Mouse (Mus musculus) layer of hippocampus, adult 8-10 months (tissue): ENCODE measurements around the gene Smco2. TPM values are rescaled to one million over a fixed set of nuclear protein-coding genes. Genes with fewer than 3 reads are reported as not detected.
A peak's percentile ranks its signal among the peaks of the same experiment; 100 is the strongest.

Source experiments
- DNase-seq, 2 experiments: peaks; one replicate each; pipeline ENCODE4 v3.0.0; 2022; ENCODE audit warnings: low spot score in 2 of 2
- total RNA-seq, 4 experiments: library from RNA; stranded (reverse); gene quantifications; 2 replicates each; pipeline ENCODE4 v1.2.4; 2022

Gene Smco2
- not detected for total RNA-seq

DNA sequence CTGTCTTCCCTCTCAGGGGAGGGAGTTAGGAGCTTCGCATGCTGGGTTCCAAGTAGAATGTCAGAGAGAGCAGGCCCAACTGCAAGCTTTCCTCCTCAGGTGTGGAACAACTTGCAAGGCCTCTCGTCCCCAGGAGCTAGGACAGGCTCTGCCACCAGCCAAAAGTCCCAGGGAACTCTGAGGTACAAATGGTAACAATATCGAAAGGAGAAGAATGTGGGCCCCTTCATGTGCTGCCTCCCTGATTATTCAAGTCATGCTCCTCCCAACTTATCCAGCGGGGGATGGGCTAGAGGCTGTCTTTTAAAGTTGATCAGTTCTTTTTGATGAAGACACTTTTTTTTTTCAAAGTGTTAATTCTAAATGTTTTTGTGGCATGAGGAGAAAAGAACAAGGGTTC lies at the start of gene Smco2:
Smco2 (plus strand) TSS at position 55 of the 400 bp plus-strand sequence.
- no peak for DNase-seq

DNA sequence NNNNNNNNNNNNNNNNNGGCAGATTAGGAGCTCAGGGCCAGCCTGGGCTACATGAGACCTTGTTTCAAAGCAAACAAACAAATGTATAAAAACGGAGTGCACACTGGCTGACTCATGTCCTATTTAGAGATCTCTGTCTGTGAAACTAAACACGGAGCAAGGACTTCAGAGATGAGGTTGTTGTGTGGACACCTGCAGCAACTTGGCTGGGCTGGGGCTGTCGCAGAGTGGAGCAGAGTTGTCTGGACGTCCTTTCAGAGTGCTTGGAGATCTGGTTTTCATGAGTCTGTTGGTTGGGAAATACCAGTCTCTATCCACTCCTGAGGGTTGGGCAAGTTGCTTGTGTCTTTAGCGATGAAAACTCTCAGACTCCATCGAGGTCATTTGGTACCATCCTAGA lies 39.9 kb upstream of the Smco2 start:
- DNase-seq, result no peak

DNA sequence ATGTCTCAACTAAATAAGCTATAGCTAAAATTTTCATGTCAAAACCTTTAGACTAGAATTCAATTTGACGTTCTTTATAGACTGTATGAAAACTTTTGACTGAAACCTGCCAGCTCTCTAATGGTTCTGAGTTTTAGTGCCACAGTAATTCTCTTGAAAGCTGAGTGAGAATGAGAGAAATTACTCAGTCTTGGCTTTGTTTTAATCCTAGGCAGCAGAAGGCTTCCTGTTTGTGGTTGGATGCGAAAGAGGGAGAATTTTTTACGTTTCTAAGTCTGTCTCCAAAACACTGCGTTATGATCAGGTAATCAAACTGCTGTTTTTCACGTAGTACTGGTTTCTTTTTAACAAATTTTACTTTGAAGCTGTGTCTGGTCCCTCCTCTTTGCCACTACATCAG lies 36.9 kb upstream of the Smco2 start:
- no peak for DNase-seq

DNA sequence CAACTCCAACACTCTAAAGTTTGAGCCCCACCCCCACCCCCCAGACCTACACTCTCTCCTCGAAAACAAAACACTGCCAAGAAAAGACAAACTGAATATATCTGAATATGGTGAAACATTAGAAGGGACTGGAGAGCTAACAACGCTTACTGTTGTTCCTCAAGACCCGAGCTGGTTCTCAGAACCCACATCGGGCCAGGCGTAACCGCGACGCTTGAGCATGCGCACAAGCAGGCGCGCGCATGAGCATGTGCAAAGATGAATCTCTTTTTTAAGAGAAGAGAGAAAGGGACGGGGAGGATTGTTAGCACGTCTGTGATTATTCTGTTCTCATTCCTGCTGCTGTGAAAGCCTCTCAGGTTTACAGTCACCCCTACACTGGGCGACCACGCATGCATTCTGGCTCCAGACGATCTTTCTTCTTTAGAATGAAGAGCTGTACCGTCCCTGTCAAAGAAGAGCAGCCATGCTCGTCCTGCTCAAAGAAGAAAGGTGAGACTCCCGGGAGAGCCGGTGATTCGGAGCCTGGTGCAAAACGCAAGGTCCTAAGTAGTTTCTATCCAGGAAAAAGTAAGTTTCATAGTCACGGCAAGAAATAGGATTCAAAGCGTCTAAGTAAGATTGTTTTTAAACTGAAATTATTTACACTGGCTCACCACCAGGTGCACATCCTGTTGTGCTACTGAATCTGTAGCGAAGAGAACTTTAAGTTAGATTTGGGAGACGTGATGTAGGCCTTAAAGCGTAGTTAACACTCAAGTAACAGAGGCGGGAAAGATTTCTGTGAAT lies 29.5 kb upstream of the Smco2 start:
- no peak for DNase-seq

DNA sequence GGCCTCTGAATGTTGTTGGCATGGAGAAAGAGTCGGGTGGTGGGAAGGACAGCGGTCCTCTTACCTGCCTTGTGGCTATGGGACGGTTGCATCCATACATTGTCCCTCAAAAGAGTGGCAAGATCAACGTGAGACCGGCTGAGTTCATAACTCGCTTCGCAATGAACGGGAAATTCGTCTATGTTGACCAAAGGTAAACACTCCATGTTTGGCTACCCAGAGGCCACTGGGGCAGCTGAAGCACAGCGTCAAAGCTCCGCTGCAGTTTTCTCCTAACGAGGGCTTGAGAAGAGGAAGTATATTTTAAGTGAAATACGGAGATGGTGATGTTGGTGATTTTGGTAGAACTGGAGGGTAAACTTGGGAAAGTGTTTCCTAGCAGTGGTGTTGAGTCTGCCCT lies 27.9 kb upstream of the Smco2 start:
- no peak for DNase-seq

DNA sequence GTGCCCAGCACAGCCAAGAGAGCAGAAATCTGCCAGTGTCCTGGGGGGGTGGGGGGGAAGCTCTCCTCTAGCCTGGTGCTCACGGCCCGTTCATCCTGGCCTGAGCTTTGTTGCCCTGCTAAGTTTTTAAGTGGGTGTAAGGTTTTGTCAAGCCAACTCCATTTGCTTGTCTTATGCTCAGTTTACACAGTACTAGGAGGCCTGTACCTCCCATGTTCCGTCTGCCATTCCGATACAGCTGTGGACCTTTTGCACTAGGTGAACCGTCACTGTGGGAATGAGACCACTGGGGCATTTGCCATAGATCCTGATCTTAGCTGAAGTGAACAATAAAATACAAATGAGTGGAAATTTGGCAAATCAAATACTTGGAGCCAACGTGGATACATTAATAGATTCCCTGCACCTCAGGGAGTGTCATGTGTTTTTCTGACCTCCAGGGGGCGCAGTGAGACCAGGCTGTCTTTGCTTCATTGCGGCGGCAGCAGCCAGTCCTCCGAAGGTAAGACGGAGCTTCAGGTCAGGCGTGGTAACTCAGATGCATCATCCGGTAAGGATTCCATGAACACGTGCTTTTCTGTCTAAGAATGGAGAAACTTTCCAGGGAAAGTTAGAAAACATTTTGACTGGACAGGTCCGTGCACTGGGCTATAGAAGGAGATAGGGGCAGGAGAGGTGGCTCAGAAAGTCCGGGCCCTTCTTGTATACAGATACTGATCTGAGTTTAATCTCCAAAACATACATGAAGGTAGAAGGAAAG lies 25.0 kb upstream of the Smco2 start:
- DNase-seq, result peak in 1 of 2 experiments; percentile 58

DNA sequence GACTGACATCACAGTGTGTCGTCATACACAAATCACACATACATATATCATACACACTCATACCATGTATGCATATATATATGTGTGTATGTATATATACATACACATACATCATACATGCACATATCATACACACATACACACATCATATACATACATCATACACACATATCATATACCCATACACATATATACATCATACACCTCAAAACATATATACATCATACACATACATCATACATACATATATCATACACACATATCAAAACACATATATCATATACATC lies 24.5 kb upstream of the Smco2 start:
- no peak for DNase-seq

DNA sequence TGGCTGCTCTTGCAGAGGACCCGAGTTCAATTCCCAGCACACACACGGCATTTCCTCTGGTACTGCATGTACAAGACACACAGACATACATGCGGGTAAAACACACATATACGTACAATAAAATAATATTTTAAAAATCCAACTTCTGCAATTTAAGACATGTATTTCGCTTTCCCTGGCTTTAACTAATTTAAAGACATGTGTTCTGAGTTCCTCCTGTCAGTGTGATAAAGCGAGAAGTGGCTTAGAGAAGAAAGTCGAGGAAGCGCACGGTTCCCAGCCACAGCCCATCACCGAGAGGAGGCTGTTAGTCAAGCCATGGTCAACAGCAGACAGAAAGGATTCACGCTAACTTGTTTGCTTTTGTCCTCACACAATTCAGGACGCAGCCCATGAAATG lies 18.6 kb upstream of the Smco2 start:
- DNase-seq, result no peak

DNA sequence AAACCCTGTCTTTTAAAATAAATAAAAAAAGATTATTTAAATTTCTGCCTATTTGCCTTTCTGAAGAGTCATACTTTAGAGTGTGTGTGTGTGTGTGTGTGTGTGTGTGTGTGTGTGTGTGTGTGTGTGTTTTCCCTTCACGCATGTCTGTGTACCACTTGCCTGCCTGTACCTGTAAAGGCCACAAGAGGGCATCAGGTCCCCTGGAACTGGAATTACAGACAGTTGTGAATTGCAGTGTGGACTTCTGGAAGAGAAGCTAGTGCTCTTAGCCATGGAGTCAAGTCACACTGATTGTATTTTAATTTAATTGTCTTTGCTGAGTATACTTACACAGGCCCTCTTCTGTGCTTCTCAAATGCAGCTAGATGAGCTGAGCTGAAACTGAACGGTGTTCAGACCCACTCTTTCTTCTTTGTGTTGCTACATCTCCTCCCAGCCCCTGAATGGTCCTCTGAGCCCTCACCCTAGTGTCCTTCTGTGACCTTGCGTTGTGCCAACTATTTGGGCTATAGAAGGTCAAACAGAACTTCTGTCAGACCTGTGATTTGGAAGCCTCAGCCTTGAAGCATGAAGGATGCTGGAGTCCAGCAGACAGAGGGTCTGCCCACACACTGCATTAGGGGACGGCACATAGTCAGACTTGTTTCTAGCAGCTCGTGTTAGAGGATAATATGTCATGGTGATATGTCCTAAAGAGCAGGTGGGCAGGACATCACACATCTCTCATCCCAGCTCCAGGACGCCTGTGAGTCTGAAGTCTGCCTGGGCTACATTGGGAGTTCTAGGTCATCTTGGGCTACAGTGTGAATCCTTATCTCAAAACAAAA lies 16.2 kb upstream of the Smco2 start:
- peak in 1 of 2 experiments; percentile 44 for DNase-seq

DNA sequence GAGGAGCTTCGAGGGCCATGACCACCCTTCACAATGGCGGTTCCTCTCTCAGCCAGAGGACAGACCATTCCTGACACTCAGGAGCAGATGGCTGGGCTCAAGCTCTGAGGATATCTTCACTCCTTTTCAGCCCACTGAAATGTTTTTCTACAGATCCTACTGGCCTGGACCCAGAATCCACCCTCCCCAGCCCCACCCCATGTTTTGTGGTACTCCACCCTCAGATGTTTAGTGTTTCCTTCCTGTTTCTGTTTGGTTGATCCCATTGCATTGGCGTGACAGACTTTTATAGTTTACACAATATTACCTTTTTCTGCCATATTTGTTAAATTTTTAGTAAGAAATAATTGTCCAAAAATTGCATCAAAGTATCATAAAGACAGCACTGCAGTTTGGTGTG lies 15.6 kb upstream of the Smco2 start:
- no peak for DNase-seq

DNA sequence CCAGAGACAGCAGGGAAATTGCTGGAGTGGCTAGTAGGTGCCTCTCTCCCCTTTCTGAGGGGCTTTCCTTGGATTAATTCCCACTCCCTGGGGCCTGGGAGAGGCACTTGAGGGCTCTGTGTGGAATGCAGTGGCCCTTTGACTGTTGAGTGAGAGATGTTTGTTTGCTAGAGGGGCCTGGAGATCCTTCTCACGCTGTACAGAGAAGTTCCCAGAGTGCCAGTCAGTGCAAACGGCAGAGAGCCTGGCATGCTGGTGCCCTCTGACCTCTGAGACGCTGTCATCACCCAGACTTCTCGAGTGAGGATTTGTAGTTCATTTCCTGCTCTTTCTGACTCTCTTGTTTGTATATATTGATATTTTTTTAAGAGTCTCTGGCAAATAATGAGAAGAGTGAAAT lies 14.1 kb upstream of the Smco2 start:
- DNase-seq, result no peak

DNA sequence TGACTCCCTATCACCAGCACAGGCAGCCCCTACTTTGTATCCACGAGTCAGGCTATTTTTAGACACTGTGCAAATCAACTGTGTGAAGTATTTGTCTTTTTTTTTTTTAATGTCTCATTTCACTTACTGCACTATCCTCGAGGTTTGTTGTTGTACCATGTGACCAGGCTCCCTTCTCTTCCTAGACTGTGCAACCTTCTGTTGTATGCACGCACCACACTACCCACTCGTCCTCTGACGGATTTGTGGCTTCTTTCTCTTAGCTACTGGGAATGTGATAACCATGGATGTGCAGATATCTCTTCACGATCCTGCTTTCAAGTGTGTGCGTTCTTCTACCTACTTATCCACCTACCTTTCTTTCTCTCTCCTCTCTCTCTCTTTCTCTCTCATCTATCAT lies 12.6 kb upstream of the Smco2 start:
- no peak for DNase-seq

DNA sequence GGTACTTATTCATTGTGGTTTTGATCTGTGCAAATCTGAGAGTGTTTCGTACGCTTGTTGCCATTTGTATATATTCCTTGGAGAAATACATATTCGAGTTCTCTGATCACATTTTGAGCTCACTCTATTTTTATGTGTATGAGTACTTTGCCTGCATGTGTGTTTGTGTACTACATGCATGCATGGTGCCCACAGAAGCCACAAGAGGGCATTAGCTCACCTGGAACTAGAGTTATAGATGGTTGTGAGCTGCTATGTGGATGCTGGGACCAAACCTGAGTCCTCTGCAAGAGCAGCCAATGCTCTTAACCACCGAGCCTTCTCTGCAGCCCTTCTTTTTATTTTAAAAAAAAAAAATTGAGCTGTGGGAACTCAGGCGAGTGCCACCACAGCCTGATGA lies 11.5 kb upstream of the Smco2 start:
- no peak for DNase-seq

DNA sequence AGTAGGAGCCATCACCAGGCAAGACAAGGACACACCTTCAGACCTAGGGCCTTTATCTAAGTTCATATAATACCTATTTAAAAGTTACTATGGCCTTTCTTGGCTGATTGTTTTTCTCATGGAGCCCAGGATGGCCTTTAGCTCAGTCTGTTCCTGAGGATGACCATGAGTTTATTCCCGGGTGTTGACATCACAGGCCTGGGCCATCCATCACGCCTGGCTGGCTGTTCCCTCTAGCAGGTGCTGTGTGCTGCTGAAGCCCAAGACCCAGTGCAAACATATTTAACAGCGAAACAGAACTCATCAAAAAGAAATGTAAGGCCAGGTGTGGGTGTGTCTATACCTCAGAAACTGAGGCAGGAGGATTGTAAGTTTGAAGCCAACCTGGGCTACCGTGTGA lies 11.0 kb upstream of the Smco2 start:
- DNase-seq, result no peak

DNA sequence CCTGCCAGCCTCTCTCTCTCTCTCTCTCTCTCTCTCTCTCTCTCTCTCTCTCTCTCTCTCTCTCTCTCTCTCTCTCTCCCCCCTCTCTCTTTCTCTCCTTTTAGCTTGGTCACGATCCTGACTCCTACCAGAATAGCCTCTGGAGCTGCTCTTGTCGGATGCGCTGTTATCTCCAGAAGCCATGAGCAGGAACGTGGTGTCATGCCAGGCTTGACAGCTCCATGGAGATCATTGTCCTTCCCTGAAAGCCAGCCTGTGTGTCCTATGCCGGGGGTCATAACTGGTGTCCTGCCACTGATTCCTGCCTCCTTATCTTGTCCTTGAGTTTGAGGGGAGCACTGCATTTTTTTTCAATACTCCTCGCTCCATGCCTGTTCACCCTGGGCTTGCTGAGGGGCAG lies 5.0 kb upstream of the Smco2 start:
- DNase-seq, result no peak

DNA sequence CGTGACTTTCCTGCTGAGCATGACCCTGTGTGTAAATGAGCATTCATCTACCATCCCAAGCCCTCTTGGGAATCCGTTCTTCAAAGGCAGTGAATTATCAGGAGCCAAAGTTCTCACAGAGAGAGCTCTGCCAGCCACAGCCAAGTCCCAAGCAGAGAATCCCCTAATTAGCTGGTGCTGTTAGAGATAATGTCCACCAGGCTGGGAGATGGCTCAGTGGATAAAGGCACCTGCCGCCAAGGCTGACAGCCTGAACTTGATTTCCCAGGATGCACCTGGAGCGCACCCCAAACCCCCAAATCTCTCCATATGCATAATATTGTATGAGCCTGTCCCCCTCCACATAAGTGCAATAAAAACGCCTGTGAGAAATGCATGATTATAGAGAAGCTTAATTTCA lies 4.6 kb upstream of the Smco2 start:
- DNase-seq, result no peak

DNA sequence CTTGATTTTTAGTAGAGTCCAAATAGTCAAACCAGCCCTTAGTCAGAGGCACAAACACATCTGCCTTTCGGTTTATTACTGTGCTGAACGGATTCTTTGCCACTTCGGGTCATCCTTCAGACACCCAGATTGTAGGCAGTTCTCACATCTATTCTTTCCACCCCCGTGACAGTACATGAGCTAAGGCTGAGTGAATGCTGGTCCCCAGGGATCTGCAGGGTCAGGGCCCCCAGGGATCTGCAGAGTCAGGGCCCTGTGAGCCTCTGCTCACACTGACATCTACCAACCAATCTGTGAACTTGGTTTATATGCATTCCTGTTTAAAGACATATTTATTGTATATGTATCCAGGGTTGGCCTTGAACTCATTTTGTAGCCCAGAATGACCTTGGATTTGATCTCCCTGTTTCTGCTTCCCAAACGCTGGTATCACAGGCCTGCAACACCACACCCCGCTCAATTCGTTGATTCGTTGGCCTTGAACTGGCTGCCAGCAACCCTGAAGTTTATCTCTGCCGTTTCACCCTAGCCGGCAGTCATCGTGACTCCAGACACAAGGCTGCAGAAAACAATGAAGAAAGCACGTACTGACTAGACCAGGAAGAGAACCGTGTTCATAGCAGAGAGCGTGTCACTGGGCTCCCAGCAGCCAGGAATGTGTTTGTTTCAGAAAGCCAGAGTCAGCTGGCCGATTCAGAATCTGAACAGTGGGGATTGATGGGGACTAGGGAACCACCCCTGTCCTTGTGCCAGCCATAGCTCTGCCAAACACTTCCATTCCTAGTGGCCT lies 3.7 kb upstream of the Smco2 start:
- DNase-seq, result no peak

DNA sequence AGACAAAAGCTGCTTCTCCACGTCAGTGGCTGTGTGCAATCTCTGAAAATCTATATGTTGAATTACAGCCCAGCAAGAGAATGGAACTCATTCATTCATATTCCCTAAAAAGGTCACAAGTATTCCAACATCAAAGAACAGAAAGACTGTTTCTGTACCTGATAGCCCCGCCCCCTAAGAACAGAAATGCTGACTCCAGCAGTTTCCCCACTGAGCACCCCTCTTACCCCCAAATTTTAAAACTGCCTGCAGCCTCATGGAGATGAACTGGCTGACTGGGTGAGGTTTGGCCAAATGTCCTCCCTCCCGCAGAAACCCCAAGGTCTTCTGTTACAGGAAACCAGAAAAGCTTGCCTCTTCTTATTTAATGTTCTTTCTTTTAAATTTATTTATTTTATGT lies 2.5 kb upstream of the Smco2 start:
- DNase-seq, result no peak

DNA sequence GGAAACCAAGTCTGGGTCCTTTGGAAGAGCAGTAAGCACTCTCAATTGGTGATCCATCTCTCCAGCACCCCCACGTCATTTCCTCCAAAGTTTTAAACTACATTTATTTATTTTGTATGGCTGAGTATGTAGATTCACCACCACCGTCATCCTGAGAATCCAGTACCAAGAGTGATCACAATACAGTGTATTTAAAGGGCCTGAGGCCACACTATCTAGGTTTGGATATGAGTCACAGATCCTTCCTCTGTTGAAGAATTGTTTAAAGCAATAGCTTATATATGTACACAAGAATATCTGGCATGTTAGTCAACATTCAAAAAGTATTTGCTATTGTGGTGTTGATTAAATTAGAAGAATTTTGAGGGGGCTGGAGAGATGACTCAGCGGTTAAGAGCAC lies 1.6 kb upstream of the Smco2 start:
- no peak for DNase-seq

DNA sequence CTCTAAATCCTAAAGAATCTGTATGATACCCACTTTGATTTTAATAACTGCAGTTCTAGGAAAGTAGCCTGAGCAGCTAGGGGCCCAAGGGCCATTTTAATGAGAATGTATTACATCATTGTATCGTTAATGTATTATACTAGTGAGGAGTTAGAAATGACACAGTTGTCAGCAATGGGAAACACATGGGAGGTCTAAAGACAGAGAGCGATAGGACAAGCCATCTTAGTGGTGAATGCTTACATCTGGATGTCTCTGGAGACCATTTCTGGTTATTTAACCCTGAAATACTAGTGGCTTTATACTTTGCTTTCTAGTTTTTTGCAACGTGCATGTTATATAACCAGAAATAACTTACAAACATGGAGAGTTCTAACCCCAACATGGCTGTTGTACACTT lies 2.0 kb downstream of the Smco2 start:
- no peak for DNase-seq

DNA sequence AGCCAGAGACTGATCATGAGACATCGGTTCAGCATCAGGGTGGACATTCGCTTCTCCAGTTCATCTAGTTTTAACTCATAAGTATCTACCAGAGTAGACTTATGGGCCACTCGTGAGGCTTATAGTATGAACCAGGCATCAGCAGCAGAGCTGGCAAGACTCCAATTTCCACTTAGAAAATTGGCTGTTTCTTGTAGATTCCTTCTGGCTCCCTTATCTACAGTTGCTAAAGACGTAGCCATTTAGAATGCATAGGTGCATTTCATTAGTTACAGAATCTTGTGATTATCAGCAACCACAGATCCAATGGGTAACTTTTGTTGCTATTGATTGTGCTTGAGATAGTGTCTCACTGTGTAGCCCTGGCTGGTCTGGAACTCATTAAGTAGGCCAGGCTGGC lies 2.8 kb downstream of the Smco2 start:
- no peak for DNase-seq

DNA sequence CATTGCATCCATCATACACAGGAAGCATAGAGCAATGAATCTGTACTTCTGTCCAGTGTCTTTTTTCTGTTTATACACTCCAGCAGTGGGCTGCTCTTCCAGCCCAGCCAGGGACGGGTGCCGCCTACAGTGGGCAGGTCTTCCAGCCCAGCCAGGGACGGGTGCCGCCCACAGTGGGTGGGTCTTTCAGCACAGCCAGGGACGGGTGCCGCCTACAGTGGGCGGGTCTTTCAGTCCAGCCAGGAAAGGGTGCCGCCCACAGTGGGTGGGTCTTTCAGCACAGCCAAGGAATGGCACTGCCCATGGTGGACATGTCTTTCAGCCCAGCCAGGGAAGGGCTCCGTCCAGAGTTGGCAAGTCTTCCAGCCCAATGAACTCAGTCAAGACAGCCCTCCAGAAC lies 5.3 kb downstream of the Smco2 start:
- no peak for DNase-seq
